Mouse (Mus musculus): ENCODE measurements around the gene Pim1. TPM values are rescaled to one million over a fixed set of nuclear protein-coding genes. Genes with fewer than 3 reads are reported as not detected.
"Not testable (repeated sequence)": the region's sequence is repeated elsewhere in the genome, so short reads cannot be mapped to it uniquely, and the experiment has no call there.

The Pim1 gene
- polyA plus RNA-seq, 1 experiment = 10.5 TPM

DNA sequence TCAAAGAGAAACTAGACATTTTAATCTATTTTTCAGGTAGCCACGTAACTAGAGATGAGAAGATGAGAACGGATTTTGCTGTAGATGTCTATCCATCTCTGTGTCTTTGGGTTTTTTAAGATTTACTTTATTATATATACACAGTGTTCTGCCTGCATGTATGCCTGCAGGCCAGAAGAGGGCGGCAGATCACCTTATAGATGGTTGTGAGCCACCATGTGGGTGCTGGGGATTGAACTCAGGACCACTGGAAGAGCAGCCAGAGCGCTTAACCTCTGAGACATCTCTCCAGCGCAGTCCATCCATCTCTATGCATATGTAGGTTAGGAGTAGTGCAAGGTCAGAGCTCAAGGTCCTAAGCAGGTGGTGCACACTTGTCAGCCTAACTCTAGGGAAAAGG, 13.1 kb downstream of the Pim1 start:
- Histone ChIP-seq H3K27me3 (ENCODE audit: control insufficient read depth, insufficient read depth, low read length) (no peaks in the 10 kb centered on the region; the same call in 1 of the 2 replicates), H3K27ac (ENCODE audit: insufficient read depth, low read length) (no peak overlapping the region), H3K4me3 (replicated peaks; ENCODE audit: insufficient read depth, low read depth, low read length) (no peak overlapping the region), H3K4me1 (ENCODE audit: control insufficient read depth, insufficient read depth, low read length) (no peaks in the 10 kb centered on the region)
- WGBS = 82% methylated on average over 5 of the region's 5 CpGs
- TF ChIP-seq CTCF (IDR thresholded peaks at IDR 0.05; ENCODE audit: borderline replicate concordance, insufficient read depth, low read depth, low read length) (no peak), POLR2A (IDR thresholded peaks at IDR 0.05; ENCODE audit: borderline replicate concordance, insufficient read depth, low read length) (no peak)
- no peak for DNase-seq

- no peak for DNase-seq
- Histone ChIP-seq H3K4me3 (replicated peaks; ENCODE audit: insufficient read depth, low read depth, low read length) (no peak overlapping the region), H3K27ac (ENCODE audit: insufficient read depth, low read length) (no peak overlapping the region), H3K4me1 (ENCODE audit: control insufficient read depth, insufficient read depth, low read length) (no peaks in the 10 kb centered on the region), H3K27me3 (ENCODE audit: control insufficient read depth, insufficient read depth, low read length) (no peaks in the 10 kb centered on the region)
- TF ChIP-seq CTCF (IDR thresholded peaks at IDR 0.05; ENCODE audit: borderline replicate concordance, insufficient read depth, low read depth, low read length) (no peak), POLR2A (IDR thresholded peaks at IDR 0.05; ENCODE audit: borderline replicate concordance, insufficient read depth, low read length) (no peak)
- WGBS = 79% methylated on average over 12 of the region's 12 CpGs
Observed at GRCm38 (mm10) chr17:29508927-29509608, 18.5 kb downstream of the Pim1 start.

- Histone ChIP-seq H3K4me3 (replicated peaks; ENCODE audit: insufficient read depth, low read depth, low read length) (no peak overlapping the region), H3K27ac (ENCODE audit: insufficient read depth, low read length) (no peak overlapping the region), H3K27me3 (ENCODE audit: control insufficient read depth, insufficient read depth, low read length) (no peaks in the 10 kb centered on the region), H3K4me1 (ENCODE audit: control insufficient read depth, insufficient read depth, low read length) (no peaks in the 10 kb centered on the region)
- TF ChIP-seq POLR2A (IDR thresholded peaks at IDR 0.05; ENCODE audit: borderline replicate concordance, insufficient read depth, low read length) (no peak), CTCF (IDR thresholded peaks at IDR 0.05; ENCODE audit: borderline replicate concordance, insufficient read depth, low read depth, low read length) (no peak)
- 80% methylated on average over 8 of the region's 8 CpGs for WGBS
- DNase-seq = no peak
Observed at GRCm38 (mm10) chr17:29510691-29511090, 20.1 kb downstream of the Pim1 start.

DNA sequence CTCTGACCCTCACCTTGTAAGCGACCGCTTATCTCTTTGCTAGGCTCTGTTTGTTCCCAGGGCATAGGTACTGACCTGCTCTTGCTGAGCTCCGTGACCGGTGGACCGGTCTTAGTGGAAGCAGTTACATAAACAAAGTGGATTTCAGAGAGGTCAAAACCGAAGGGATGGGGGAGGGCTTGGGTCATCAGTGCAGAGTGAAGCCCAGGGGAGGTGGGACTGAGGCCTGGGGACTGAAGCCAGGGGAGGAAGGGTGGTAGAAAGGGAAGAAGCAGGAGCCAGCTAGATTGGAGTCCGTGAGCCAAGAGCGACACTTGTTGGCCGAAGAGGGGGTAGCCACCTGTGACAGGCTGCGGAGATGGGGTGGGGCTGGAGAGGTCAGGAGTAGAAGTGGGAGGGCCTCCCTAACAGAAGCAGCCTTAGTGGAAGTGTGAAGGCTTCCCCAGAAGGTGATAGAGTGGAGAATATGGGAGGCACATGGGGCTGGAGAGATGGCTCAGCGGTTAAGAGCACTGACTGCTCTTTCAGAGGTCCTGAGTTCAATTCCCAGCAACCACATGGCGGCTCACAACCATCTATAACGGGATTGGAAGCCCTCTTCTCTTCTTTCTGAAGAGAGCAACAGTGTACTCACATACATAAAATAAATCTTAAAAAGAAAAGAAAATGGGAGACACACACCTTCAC, 22.6 kb downstream of the Pim1 start:
- TF ChIP-seq CTCF (IDR thresholded peaks at IDR 0.05; ENCODE audit: borderline replicate concordance, insufficient read depth, low read depth, low read length) = peak; percentile 56
- no peak for TF ChIP-seq POLR2A (IDR thresholded peaks at IDR 0.05; ENCODE audit: borderline replicate concordance, insufficient read depth, low read length)
- WGBS = 63% methylated on average over 13 of the region's 13 CpGs
- no peak overlapping the region for H3K4me3 ChIP-seq (replicated peaks; ENCODE audit: insufficient read depth, low read depth, low read length)
- DNase-seq = no peak
- no peak overlapping the region for H3K27ac ChIP-seq (ENCODE audit: insufficient read depth, low read length)
- no peaks in the 10 kb centered on the region for H3K4me1 ChIP-seq (ENCODE audit: control insufficient read depth, insufficient read depth, low read length)
- no peaks in the 10 kb centered on the region for H3K27me3 ChIP-seq (ENCODE audit: control insufficient read depth, insufficient read depth, low read length)

DNA sequence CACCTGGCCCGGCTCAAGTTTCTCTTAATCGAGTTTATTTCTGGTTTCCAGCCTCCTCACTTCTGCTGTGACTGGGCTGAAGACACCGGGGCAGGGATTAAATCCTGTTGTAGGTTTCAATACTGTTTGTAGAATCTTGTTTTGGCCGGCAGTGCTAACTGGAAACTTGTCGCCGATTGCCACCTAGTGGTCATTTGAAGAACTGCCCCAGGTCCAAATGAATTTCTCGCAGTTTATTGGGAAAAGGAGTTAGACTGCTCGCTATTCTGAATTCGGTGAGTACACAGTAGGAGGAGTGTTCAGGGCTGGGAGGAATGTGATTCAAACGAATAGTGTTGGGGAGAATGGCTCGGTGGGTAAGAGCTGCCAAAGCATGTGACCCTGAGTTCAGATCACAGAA, 23.9 kb downstream of the Pim1 start:
- H3K27me3 ChIP-seq (ENCODE audit: control insufficient read depth, insufficient read depth, low read length) = no peaks in the 10 kb centered on the region
- no peaks in the 10 kb centered on the region for H3K4me1 ChIP-seq (ENCODE audit: control insufficient read depth, insufficient read depth, low read length)
- peak; percentile 90 for TF ChIP-seq CTCF (IDR thresholded peaks at IDR 0.05; ENCODE audit: borderline replicate concordance, insufficient read depth, low read depth, low read length)
- no peak for TF ChIP-seq POLR2A (IDR thresholded peaks at IDR 0.05; ENCODE audit: borderline replicate concordance, insufficient read depth, low read length)
- H3K27ac ChIP-seq (ENCODE audit: insufficient read depth, low read length) = no peak overlapping the region
- DNase-seq = peak; percentile 74 to 85
- no peak overlapping the region for H3K4me3 ChIP-seq (replicated peaks; ENCODE audit: insufficient read depth, low read depth, low read length)
- WGBS = 3% methylated on average over 11 of the region's 11 CpGs

DNA sequence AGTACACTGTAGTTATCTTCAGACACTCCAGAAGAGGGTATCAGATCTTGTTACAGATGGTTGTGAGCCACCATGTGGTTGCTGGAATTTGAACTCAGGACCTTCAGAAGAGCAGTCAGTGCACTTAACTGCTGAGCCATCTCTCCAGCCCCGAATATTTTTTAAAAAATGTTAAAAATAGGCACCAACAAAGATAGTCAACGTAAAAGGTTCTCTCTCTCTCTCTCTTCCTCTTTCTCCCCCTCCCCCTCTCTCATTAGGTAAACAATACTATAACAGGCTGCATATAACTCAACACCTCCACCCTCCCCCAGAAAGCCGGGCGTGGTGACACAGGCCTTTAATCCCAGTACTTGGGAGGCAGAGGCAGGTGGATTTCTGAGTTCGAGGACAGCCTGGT, 28.1 kb downstream of the Pim1 start:
- H3K4me3 ChIP-seq (replicated peaks; ENCODE audit: insufficient read depth, low read depth, low read length); DNase-seq; H3K27ac ChIP-seq (ENCODE audit: insufficient read depth, low read length); H3K4me1 ChIP-seq (ENCODE audit: control insufficient read depth, insufficient read depth, low read length); H3K27me3 ChIP-seq (ENCODE audit: control insufficient read depth, insufficient read depth, low read length): not testable (repeated sequence)
- WGBS = 91% methylated on average over 5 of the region's 5 CpGs

DNA sequence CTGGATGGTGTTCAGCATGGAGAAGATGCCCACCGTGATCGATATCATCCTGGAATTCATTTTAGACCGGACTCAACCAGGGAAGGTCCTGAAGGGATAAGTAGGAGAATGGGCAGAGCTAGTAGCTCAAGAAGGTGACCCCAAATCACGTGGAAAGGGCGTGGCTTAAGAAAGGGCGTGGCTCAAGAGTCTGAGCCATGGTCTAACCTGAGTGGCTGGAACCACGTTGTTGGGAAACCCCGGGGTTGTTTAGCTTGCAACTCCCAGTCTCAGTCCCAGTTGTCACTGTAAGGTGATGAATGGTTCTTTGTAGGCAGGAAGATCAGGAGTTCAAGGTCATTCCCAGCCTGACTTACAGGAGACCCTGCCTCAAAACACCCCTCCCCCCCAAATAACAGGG, 29.2 kb downstream of the Pim1 start:
- no peak overlapping the region for H3K4me3 ChIP-seq (replicated peaks; ENCODE audit: insufficient read depth, low read depth, low read length)
- no peak overlapping the region for H3K27ac ChIP-seq (ENCODE audit: insufficient read depth, low read length)
- WGBS = 71% methylated on average over 8 of the region's 8 CpGs
- no peaks in the 10 kb centered on the region for H3K4me1 ChIP-seq (ENCODE audit: control insufficient read depth, insufficient read depth, low read length)
- no peaks in the 10 kb centered on the region for H3K27me3 ChIP-seq (ENCODE audit: control insufficient read depth, insufficient read depth, low read length)
- DNase-seq = no peak
- no peak for TF ChIP-seq POLR2A (IDR thresholded peaks at IDR 0.05; ENCODE audit: borderline replicate concordance, insufficient read depth, low read length)
- no peak for TF ChIP-seq CTCF (IDR thresholded peaks at IDR 0.05; ENCODE audit: borderline replicate concordance, insufficient read depth, low read depth, low read length)

- Histone ChIP-seq H3K4me3 (replicated peaks; ENCODE audit: insufficient read depth, low read depth, low read length) (no peak overlapping the region), H3K27ac (ENCODE audit: insufficient read depth, low read length) (no peak overlapping the region), H3K27me3 (ENCODE audit: control insufficient read depth, insufficient read depth, low read length) (no peaks in the 10 kb centered on the region), H3K4me1 (ENCODE audit: control insufficient read depth, insufficient read depth, low read length) (no peaks in the 10 kb centered on the region)
- TF ChIP-seq POLR2A (IDR thresholded peaks at IDR 0.05; ENCODE audit: borderline replicate concordance, insufficient read depth, low read length) = no peak
- no peak for TF ChIP-seq CTCF (IDR thresholded peaks at IDR 0.05; ENCODE audit: borderline replicate concordance, insufficient read depth, low read depth, low read length)
- 80% methylated on average over 2 of the region's 2 CpGs for WGBS
- no peak for DNase-seq
Observed at GRCm38 (mm10) chr17:29525613-29526012, 35.1 kb downstream of the Pim1 start.

Data from cerebellum, adult 2 months (tissue).